Mouse (Mus musculus) cortical plate, adult 2 months (tissue): ENCODE results near the gene Mrpl21.

Experiments
- CTCF ChIP-seq: fragments of 200-500 bp; IDR thresholded peaks from 2 replicates; pipeline ENCODE4 v1.5.1; 2011; ENCODE audit warnings: mild to moderate bottlenecking, control low read depth, low read length; ENCODE audit not compliant: insufficient read depth; ENCODE audit errors: extremely low read depth
- POLR2A ChIP-seq: fragments of 200-500 bp; IDR thresholded peaks from 2 replicates; pipeline ENCODE4 v1.6.1; 2011; ENCODE audit warnings: mild to moderate bottlenecking, low read length, control low read depth; ENCODE audit not compliant: insufficient read depth; ENCODE audit errors: extremely low read depth

GRCm38 (mm10) chr19:3325771-3326478, 43.2 kb downstream of the Mrpl21 start:
- TF ChIP-seq POLR2A (no peak), CTCF (no peak)
